Mouse (Mus musculus) brain, embryonic 14.5 days (tissue): Measurements from ENCODE around the gene Abcc10. TPM values are rescaled to one million over a fixed set of nuclear protein-coding genes. Genes with fewer than 3 reads are reported as not detected.

Experiments
- DNase-seq: peaks from one replicate; pipeline ENCODE4 v3.0.0-alpha.2; 2011; ENCODE audit warnings: low read depth
- CTCF ChIP-seq: fragments of 200-500 bp; IDR thresholded peaks from 2 replicates; pipeline ENCODE4 v1.5.1; 2012; ENCODE audit warnings: inconsistent platforms, mild to moderate bottlenecking, moderate library complexity, borderline replicate concordance; ENCODE audit not compliant: insufficient read depth, insufficient read length; ENCODE audit errors: extremely low read depth
- POLR2A ChIP-seq: fragments of 200-500 bp; IDR thresholded peaks from 2 replicates; pipeline ENCODE4 v1.6.1; 2012; ENCODE audit warnings: mild to moderate bottlenecking, inconsistent platforms, borderline replicate concordance; ENCODE audit not compliant: poor library complexity, insufficient read depth, insufficient read length, severe bottlenecking; ENCODE audit errors: extremely low read depth
- polyA plus RNA-seq: library from polyadenylated mRNA; depleted of rRNA; stranded (reverse); fragments of >200 nt; gene quantifications from 2 replicates; pipeline ENCODE4 v1.2.3, GENCODE M21; 2012

Gene Abcc10
- polyA plus RNA-seq, 1 experiment = 17.5 TPM

DNA sequence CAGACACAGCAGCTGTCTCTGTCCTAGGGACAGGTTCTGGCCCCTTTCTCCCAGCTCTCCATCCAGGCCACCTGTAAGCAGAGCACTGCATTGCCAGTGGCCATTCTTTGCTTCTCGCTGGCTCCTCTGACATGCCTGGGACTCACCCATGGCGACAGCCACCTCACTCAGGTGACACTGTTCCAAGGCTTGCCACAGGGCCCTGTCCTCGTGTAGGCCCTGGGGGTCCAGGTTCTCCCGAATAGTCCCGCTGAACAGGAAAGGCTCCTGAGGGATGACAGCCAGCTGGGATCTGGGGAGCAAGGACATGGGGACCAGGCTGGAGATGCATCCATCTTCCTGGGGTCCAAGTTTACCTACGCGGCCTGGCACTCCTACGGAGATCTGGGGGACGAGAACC lies 24.0 kb downstream of the Abcc10 start:
- DNase-seq = no peak

DNA sequence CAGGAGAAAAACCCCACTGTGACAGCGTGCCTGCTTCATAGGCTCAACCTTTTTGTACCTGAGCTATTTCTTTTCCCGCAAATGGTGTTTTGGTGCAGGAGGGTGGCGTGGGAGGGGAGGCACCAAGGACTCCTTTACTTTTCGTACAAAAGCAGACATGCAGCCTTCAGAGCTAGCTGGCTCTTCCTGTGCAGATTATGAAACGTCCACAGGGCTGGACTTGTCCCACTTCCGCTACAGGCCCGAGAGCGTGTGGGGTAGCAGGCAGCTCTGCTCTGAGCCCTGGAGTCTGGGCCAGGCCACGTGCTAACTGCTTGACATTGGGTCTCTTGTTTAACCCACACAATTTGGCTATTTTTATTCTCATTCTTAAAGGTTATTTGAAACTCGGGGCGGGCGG lies 26.3 kb downstream of the Abcc10 start:
- TF ChIP-seq POLR2A (no peak), CTCF (no peak)
- no peak for DNase-seq

More for the DNA sequence above, 24.0 kb downstream of the Abcc10 start:
- no peak for TF ChIP-seq CTCF
- TF ChIP-seq POLR2A = no peak

DNA sequence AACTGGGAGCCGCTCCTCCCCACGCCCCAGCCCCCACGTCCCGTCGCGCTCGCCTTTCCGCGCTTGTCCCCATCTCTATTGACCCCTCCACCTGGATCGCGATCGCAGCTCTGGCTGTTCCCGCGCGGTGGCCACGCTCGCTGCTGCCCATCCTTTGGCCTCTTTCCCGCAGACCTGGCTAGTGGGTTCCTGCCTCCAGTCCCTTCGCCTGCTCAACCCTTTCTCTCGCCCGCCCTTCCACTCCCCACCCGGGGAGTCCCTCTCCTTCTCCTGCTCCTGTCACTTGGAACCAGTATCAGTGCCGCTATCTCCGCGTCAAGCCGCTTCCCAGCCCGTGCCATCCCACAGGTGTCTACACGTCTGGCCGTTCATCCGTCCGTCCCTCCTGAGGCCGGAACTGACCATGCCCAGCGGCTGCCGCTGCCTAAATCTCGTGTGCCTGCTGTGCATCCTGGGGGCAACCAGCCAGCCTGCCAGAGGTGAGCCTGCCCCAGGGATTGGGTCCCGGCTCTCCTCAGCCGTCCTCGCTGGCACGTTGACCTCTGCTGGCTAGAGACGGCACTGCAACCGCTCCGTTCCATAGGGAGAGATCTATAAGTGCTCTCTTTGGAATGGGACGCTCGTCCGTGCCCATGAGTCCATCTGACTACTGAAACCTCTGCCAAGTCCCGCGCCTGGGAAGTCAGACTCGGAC lies 29.8 kb downstream of the Abcc10 start:
- peak; percentile 89 for DNase-seq
- TF ChIP-seq CTCF (peak; percentile 91), POLR2A (no peak)

DNA sequence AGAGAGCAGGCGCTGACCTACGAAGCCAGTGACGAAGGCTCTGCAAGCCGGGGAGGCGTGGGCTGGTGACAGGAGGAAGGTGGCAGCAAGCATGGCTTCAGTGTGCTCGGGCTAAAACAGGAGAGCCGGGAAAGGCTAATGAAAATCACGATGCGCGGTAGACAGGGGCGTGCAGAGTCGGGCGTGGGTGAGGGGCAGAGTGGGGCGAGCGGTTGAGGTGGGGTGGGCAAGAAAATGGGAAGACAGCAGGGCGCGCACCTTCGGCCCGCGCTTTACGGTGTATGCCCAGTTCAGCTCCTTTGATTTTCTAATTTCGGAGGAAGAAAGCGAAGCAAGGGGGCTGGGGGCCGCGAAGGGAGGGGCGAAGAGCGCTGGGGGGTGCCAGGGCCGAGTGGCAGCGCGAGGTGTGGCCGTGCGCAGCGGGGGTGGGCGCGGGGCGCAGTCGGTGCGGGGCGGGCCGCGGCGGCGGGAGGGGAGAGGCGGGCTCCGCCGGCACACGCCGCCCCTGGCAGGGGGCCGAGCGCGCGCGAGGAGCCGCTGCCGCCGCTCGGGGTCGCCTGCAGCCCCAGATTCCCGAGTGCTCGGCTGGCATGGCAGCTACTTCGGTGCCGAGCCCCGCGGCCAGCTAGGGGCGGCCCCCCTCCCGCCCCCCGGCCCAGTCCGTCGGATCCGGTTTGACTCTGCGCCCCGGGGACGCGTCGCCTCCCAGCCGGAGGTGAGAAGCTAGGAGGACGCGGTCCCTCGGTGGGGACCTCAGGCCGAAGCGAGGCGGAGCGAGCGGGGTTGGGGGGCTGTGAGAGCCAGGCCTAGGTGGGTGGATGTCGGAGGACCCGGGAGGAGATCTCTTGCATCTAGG lies 30.6 kb downstream of the Abcc10 start, which contains the start of gene Dlk2:
TSS of gene Dlk2 (plus strand) at position 58 of the 856 bp plus-strand sequence.
- no peak for TF ChIP-seq POLR2A
- no peak for TF ChIP-seq CTCF
- peak; percentile 72 for DNase-seq

DNA sequence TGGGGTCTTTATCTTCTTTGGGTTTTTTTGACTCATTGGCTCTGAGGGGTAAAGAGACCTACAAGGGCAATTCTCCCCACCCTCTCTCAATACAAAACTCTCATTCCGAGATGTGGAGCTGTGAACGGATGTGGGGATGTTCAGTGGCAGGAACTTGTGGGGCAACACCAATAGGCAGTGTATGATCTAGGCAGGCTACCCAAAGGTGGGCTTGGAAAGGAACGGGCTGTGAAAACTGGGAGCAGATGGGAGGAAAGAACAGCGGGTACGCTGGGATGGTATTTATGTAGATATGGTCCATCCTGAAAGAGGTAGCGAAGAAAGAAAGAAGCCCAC lies 31.2 kb downstream of the Abcc10 start:
- DNase-seq = no peak
- no peak for TF ChIP-seq CTCF
- no peak for TF ChIP-seq POLR2A

DNA sequence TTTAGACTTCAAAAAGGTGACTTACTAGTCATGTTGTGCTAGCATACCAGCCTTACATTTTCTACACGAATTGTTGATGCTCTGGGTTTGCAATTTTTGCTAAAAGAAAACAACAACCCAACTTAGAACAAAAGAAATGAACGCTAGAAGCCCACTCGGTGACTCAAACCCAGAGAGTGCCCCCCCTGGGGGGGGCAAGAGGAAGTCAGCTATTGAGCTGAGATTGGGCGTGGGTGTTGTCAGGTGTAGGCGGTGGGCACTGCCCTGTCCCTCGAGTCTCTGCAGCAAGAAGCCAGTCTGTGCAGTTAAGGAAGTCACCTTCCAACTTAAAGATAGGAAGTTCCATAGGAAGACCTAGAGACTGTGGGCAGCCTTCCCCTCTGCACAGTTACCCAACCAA lies 31.6 kb downstream of the Abcc10 start:
- TF ChIP-seq CTCF = no peak

DNA sequence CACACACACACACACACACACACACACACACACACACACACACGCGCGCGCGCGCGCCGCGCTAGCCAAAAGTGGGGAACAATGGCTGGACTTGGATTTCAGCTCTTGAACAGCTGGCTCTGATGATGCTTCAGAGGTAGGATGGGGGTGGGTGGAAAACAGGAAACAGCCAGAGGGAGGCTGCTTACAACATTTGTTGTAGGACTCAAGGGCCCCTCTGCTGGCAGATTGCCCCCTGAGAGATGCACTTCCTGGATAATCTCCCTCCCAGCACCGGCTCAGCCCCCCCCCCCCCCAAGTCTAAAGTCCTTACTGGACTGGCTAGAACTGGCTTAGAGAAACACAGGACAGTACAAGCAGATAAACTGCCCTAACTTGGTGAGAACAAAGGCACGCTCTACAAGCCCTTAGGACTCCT lies 40.5 kb downstream of the Abcc10 start:
- peak; percentile 51 for DNase-seq
- TF ChIP-seq POLR2A (no peak), CTCF (no peak)

More for the DNA sequence above, 31.6 kb downstream of the Abcc10 start:
- DNase-seq = no peak

DNA sequence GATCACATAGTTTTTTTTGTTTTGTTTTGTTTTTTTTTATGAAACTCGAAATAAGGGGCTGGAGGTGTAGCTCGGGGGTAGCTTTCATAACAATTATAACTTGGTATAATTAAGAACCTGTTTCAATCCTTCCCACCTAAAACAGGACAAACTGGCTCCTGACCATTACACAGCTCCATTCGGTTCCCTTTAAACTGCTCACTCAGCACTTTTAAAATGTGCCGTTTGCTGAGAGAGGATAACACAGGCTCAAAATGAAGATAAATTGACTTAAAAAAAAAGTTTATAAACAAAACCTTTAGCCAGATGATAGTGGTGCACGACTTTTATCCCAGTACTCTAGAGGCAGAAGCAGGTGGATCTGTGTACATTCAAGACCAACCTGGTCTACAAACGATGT lies 42.7 kb downstream of the Abcc10 start:
- no peak for TF ChIP-seq CTCF
- no peak for TF ChIP-seq POLR2A
- DNase-seq = no peak

DNA sequence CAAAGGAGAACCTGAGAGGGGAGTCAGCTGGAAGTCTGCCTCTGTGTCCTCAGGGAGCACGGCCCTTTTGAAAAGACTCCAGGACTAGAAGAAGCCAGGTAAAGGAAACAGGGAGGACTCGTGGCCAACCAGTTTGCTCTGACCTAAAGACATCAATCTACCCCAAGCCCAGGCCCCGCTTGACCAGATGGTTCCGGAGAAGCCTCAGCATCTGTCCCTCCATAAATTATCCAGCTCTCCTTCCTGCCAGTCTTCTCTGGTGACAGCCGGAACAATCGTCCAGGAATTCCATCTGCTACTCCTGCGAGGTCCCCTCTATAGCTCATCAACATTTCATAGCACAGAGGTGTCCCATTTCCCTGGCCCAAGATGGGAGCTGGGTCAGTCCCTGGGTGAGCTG lies 43.5 kb downstream of the Abcc10 start:
- TF ChIP-seq POLR2A (no peak), CTCF (no peak)
- DNase-seq = no peak

DNA sequence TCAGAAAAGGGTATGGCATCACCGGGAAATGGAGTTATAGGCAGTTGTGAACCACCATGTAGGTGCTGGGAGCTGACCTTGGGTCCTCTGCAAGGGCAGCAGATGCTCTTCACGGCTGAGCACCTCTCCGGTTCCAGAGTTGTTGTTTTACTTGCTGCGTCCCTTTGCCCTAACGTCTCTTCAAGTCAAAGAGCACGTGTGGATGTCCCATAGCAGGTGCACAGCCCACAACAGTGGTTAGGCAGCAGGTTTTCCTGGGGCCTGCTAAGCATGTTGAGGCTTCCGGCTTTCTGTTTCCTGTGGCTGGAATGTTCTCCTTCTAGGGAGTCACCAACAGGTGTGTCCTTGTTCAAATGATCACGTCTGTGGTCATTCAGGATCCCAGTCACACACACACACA lies 44.2 kb downstream of the Abcc10 start:
- DNase-seq = no peak
- TF ChIP-seq POLR2A (no peak), CTCF (no peak)

DNA sequence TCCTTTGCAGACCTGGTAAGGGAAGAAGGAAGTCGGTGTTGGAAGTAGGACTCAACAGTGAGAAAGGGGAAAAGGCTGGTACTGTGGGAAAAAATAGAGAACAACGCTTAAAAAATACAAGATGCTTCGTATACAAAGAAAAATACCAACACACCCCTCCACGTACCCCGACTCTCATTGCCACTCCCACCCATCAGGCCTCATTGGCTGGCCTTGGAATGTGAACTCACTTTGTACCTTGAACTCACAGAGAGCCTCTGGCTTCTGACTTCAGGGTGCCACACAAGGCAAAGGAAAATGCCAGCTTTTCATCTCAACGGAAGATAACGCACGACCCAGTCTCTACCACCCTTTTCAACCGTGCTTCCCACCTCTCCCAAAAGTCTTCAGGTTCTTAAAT lies 45.0 kb downstream of the Abcc10 start:
- TF ChIP-seq POLR2A = no peak
- no peak for TF ChIP-seq CTCF
- DNase-seq = no peak

DNA sequence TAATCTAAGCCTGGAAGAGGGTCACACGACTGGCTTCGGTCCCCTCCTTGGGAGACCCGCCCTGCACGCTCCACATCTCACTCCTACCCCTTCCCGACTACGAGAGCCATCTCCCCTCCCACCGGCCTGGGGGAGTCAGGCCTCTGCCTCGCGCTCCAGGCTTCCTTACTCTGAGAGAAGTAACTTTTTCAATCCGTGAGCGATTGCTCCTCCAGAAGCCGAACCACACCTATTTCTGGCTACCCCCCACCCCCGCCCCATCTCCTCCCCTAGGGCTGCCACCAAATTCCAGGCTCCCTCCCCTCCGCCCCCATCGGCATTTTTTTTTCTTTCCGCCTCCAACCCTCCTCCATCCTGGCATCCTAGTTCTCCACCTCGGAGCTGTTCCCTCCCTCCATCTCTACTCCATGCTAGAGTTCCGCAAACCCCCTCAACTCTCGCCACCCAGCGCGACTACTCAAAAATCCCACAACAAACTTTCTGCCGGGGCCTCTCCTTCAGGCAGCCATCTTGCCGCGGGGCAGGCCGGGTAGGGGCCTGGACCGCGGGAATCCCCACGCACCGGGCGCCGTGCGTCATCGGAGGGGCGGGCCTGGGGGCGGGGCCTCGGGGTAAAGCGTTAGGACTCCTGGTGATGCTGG lies 45.5 kb downstream of the Abcc10 start, which contains the start of gene Tjap1:
TSS of gene Tjap1 (minus strand) at position 544 of the 641 bp plus-strand sequence.
- DNase-seq = peak; percentile 95
- peak; percentile 62; the same call in 1 of the 2 replicates for TF ChIP-seq POLR2A
- no peak for TF ChIP-seq CTCF
